Mouse (Mus musculus) bone marrow, adult 2 months (tissue): ENCODE measurements at regions not wholly inside any gene's neighbourhood (a gene's known extent, or its start where the extent isn't known, plus 50 kb on each side); places are given as distances from the start of the nearest gene placed in this dataset.

Source experiments
- H3K27ac ChIP-seq: fragments of 200-500 bp; 2 replicates; pipeline ENCODE4 v1.5.1; 2012; ENCODE audit warnings: low read depth, mild to moderate bottlenecking, control low read depth, inconsistent platforms, low read length; ENCODE audit not compliant: control insufficient read depth, poor library complexity, insufficient read depth
- H3K4me1 ChIP-seq: fragments of 200-500 bp; 2 replicates; pipeline ENCODE4 v1.6.1; 2011; ENCODE audit warnings: low read length; ENCODE audit not compliant: control insufficient read depth, insufficient read depth
- H3K4me3 ChIP-seq: fragments of 200-500 bp; replicated peaks from 2 replicates; pipeline ENCODE3; 2011; ENCODE audit warnings: mild to moderate bottlenecking, low read depth, low read length, control low read depth; ENCODE audit not compliant: control insufficient read depth
- CTCF ChIP-seq: fragments of 200-500 bp; IDR thresholded peaks from 2 replicates; pipeline ENCODE4 v1.5.1; 2011; ENCODE audit warnings: low read length, control low read depth; ENCODE audit not compliant: control insufficient read depth, insufficient read depth
- POLR2A ChIP-seq: fragments of 200-500 bp; IDR thresholded peaks from 2 replicates; pipeline ENCODE4 v1.6.1; 2011; ENCODE audit warnings: low read depth, mild to moderate bottlenecking, control low read depth, low read length, borderline replicate concordance; ENCODE audit not compliant: control insufficient read depth
- WGBS: fragments of 180-500 bp; shearing (Covaris S2); methylation state at CpG from one replicate; pipeline ENCODE4 v1.1.7; 2018; 5-methylcytosine and 5-hydroxymethylcytosine counted together

DNA sequence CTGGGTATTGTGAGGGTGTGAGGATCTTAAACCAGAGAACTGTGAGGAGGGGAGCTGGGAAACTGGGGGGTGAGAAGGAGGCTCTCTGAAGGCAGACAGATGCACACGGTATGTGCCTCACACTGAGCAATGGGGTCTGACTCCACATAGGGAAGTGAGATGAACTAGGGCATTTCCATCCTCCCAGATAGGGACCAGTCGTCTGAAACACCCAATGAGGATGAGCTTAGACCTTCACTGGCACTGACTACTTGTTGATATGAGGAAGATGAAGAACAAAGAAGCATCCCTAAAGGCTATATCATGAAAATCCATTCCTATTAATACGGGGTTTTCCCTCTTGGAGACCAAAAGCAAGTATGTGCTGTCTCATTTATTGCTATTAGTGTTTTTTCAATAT is 115.3 kb downstream of the Cxcl12 start:
- 58% methylated on average over 3 of the region's 3 CpGs for WGBS
- Histone ChIP-seq H3K4me3 (no peak overlapping the region), H3K4me1 (no peaks in the 10 kb centered on the region), H3K27ac (no peak overlapping the region)
- TF ChIP-seq POLR2A = no peak

- 72% methylated on average over 5 of the region's 5 CpGs for WGBS
These were observed 116.2 kb downstream of the Cxcl12 start for GRCm38 (mm10) chr6:117284376-117285106.

DNA sequence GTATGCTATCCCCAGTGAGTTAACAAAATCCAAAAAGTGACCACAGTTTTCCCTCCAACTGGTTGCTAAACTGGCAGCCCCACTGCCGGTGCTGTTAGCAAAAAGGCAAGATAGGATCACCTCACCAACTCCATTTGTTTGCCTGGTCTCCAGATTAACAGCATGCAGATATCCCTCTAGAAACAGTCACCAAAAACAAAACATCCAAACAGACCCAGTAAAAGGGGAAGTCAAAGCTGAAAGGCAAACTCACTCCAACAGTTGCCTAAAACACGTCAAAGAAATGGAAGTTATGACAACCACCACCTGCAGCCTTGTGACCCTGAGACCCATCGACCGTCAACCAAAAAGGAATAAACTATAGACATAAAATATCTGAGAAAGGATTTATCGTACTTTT is 119.1 kb downstream of the Cxcl12 start:
- 23% methylated on average over 5 of the region's 5 CpGs for WGBS
- TF ChIP-seq CTCF (no peak), POLR2A (no peak)
- Histone ChIP-seq H3K4me3 (no peak overlapping the region), H3K4me1 (no peaks in the 10 kb centered on the region), H3K27ac (no peak overlapping the region)

More at GRCm38 (mm10) chr6:117284376-117285106, 116.2 kb downstream of the Cxcl12 start:
- H3K4me3 ChIP-seq = no peak overlapping the region
- no peaks in the 10 kb centered on the region for H3K4me1 ChIP-seq
- TF ChIP-seq POLR2A (no peak), CTCF (no peak)
- H3K27ac ChIP-seq = no peak overlapping the region

GRCm38 (mm10) chr6:117293780-117294465 is 125.6 kb downstream of the Cxcl12 start:
- TF ChIP-seq POLR2A (no peak), CTCF (no peak)
- Histone ChIP-seq H3K4me3 (no peak overlapping the region), H3K4me1 (no peaks in the 10 kb centered on the region), H3K27ac (no peak overlapping the region)
- 66% methylated on average over 9 of the region's 9 CpGs for WGBS

DNA sequence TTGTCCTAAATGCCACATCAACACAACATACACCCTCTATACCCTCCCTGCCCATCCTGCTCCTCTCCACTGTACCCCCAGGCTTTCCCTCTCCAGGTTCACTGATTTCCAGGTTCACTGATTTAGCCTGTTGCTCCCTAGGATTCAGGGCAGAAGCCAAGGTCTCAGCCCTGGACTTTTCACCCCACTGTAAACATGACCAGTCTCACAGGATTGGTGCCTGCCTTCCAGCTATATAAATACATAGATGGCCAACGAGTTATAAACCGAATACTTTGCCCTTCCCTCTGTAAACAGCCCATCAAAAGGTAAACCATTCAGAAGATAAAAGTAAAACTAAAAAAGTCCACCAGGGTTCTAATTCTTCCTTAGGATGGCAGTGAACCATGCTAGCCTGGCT is 129.6 kb downstream of the Cxcl12 start:
- Histone ChIP-seq H3K4me3 (no peak overlapping the region), H3K27ac (no peak overlapping the region), H3K4me1 (no peaks in the 10 kb centered on the region)
- WGBS = 82% methylated on average over 2 of the region's 2 CpGs
- TF ChIP-seq POLR2A (no peak), CTCF (no peak)

DNA sequence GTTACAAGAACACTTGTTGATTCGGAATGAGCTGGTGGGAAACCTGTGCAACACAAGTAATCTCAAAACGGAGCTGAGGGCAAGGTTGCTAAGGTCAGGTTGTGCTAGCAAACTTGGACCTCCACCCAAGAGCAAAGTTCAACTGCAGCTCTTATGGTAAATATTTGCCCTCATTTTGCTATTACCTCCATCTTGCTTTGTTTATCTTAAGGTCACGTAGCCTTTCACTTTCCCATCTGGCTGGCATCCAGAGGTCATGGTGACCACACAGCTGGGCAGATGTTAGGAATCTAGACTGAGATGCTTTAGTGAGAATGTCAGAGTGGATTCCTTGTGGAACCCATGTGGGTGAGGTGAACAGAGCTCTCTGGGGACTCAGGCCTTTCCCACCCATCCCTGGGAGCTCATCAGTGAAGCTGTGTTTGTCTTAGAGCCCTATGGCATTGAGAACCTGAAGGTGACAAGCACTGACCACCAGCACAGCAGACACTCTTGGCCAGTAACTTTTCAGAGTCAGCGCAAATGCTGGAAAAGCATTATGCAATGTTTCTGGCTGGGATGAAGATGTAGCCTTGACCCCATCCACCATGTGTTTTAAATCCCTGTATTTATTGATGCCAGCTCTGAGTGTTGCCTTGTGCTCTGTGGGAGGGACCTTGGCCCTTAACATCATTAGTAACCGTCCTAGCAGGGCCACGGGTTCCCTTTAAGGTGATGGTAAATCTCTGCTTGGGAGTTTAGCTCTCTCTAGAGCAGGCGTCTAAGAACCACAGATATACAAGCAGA is 131.4 kb downstream of the Cxcl12 start:
- WGBS = 76% methylated on average over 7 of the region's 7 CpGs
- TF ChIP-seq CTCF (no peak), POLR2A (no peak)
- Histone ChIP-seq H3K27ac (no peak overlapping the region), H3K4me3 (no peak overlapping the region), H3K4me1 (no peaks in the 10 kb centered on the region)

- Histone ChIP-seq H3K27ac (no peak overlapping the region), H3K4me3 (no peak overlapping the region), H3K4me1 (no peaks in the 10 kb centered on the region)
- TF ChIP-seq POLR2A = no peak
- no peak for TF ChIP-seq CTCF
- WGBS = 68% methylated on average over 5 of the region's 5 CpGs
These were observed 135.0 kb downstream of the Cxcl12 start for GRCm38 (mm10) chr6:117303361-117303760.

- 65% methylated on average over 4 of the region's 4 CpGs for WGBS
These were observed 137.5 kb downstream of the Cxcl12 start for GRCm38 (mm10) chr6:117305736-117306250.

More at GRCm38 (mm10) chr6:117305736-117306250, 137.5 kb downstream of the Cxcl12 start:
- Histone ChIP-seq H3K4me3 (no peak overlapping the region), H3K27ac (no peak overlapping the region), H3K4me1 (no peaks in the 10 kb centered on the region)
- TF ChIP-seq CTCF (no peak), POLR2A (no peak)
